Mouse (Mus musculus) cerebellum, adult 2 months (tissue): ENCODE measurements around the gene Tsnax. TPM values are rescaled to one million over a fixed set of nuclear protein-coding genes. Genes with fewer than 3 reads are reported as not detected.

ENCODE experiments used
- DNase-seq, 2 experiments: peaks; one replicate each; pipeline ENCODE4 v3.0.0; 2021
- H3K27ac ChIP-seq: fragments of 200-500 bp; 2 replicates; pipeline ENCODE4 v1.5.1; 2012; ENCODE audit warnings: low read length, control low read depth, inconsistent platforms; ENCODE audit not compliant: insufficient read depth
- H3K27me3 ChIP-seq: fragments of 200-500 bp; 2 replicates; pipeline ENCODE4 v1.6.1; 2012; ENCODE audit warnings: inconsistent platforms, mild to moderate bottlenecking, low read length, moderate library complexity; ENCODE audit not compliant: control insufficient read depth, insufficient read depth
- H3K4me1 ChIP-seq: fragments of 200-500 bp; 2 replicates; pipeline ENCODE4 v1.6.1; 2011; ENCODE audit warnings: low read length; ENCODE audit not compliant: control insufficient read depth, insufficient read depth
- H3K4me3 ChIP-seq: fragments of 200-500 bp; replicated peaks from 2 replicates; pipeline ENCODE3; 2011; ENCODE audit warnings: mild to moderate bottlenecking, low read depth, low read length, control low read depth; ENCODE audit not compliant: insufficient read depth
- CTCF ChIP-seq: fragments of 200-500 bp; IDR thresholded peaks from 2 replicates; pipeline ENCODE4 v1.5.1; 2011; ENCODE audit warnings: low read depth, mild to moderate bottlenecking, control low read depth, low read length, moderate library complexity, borderline replicate concordance; ENCODE audit not compliant: insufficient read depth
- POLR2A ChIP-seq: fragments of 200-500 bp; IDR thresholded peaks from 2 replicates; pipeline ENCODE4 v1.6.1; 2011; ENCODE audit warnings: low read length, control low read depth, borderline replicate concordance; ENCODE audit not compliant: insufficient read depth
- WGBS: fragments of 180-500 bp; shearing (Covaris S2); methylation state at CpG from one replicate; pipeline ENCODE4 v1.1.7; 2018; 5-methylcytosine and 5-hydroxymethylcytosine counted together
- polyA plus RNA-seq: library from polyadenylated mRNA; depleted of rRNA; stranded (reverse); fragments of >200 nt; gene quantifications from 2 replicates; pipeline ENCODE4 v1.2.3, GENCODE M21; 2012

The Tsnax gene
- polyA plus RNA-seq, 1 experiment, result 185 TPM

GRCm38 (mm10) chr8:125031276-125031675 is 18.5 kb downstream of the Tsnax start:
- 85% methylated on average over 5 of the region's 5 CpGs for WGBS
- DNase-seq, result no peak
- TF ChIP-seq CTCF (no peak), POLR2A (no peak)
- peaks cover 17% of the 10 kb centered on the region for H3K4me1 ChIP-seq
- H3K4me3 ChIP-seq, result no peak overlapping the region
- H3K27me3 ChIP-seq, result no peaks in the 10 kb centered on the region
- no peak overlapping the region for H3K27ac ChIP-seq

- peak; percentile 84 to 86 for DNase-seq
- Histone ChIP-seq H3K4me3 (no peak overlapping the region), H3K27ac (peak overlapping the region; percentile 65), H3K27me3 (no peaks in the 10 kb centered on the region), H3K4me1 (peaks cover 13% of the 10 kb centered on the region)
- TF ChIP-seq CTCF, result peak; percentile 89
- no peak for TF ChIP-seq POLR2A
- WGBS, result 4% methylated on average over 8 of the region's 8 CpGs
These were observed 21.9 kb downstream of the Tsnax start for GRCm38 (mm10) chr8:125034669-125035068.

- Histone ChIP-seq H3K27ac (no peak overlapping the region), H3K27me3 (no peaks in the 10 kb centered on the region), H3K4me3 (no peak overlapping the region), H3K4me1 (peaks cover 13% of the 10 kb centered on the region)
- 57% methylated on average over 7 of the region's 7 CpGs for WGBS
- no peak for TF ChIP-seq POLR2A
- TF ChIP-seq CTCF, result no peak
- no peak for DNase-seq
These were observed 24.3 kb downstream of the Tsnax start for GRCm38 (mm10) chr8:125037081-125037480.

- DNase-seq, result no peak
- H3K27me3 ChIP-seq, result no peaks in the 10 kb centered on the region
- WGBS, result 88% methylated on average over 15 of the region's 15 CpGs
- peaks cover 13% of the 10 kb centered on the region for H3K4me1 ChIP-seq
- no peak for TF ChIP-seq POLR2A
- no peak for TF ChIP-seq CTCF
- H3K27ac ChIP-seq, result no peak overlapping the region
- no peak overlapping the region for H3K4me3 ChIP-seq
These were observed 25.9 kb downstream of the Tsnax start for GRCm38 (mm10) chr8:125038731-125039130.

- H3K4me3 ChIP-seq, result no peak overlapping the region
- 88% methylated on average over 15 of the region's 15 CpGs for WGBS
- no peak for DNase-seq
These were observed 28.0 kb downstream of the Tsnax start for GRCm38 (mm10) chr8:125040587-125041375.

GRCm38 (mm10) chr8:125041496-125041895 is 28.7 kb downstream of the Tsnax start:
- H3K4me1 ChIP-seq, result peaks cover 3% of the 10 kb centered on the region; the same call in 1 of the 2 replicates
- 65% methylated on average over 2 of the region's 2 CpGs for WGBS
- TF ChIP-seq CTCF (no peak), POLR2A (no peak)
- H3K27ac ChIP-seq, result no peak overlapping the region
- no peak for DNase-seq
- H3K27me3 ChIP-seq, result no peaks in the 10 kb centered on the region
- no peak overlapping the region for H3K4me3 ChIP-seq

More at GRCm38 (mm10) chr8:125040587-125041375, 28.0 kb downstream of the Tsnax start:
- no peak for TF ChIP-seq POLR2A
- no peak for TF ChIP-seq CTCF
- H3K4me1 ChIP-seq, result peaks cover 3% of the 10 kb centered on the region; the same call in 1 of the 2 replicates
- no peaks in the 10 kb centered on the region for H3K27me3 ChIP-seq
- H3K27ac ChIP-seq, result no peak overlapping the region

GRCm38 (mm10) chr8:125043394-125043793 is 30.6 kb downstream of the Tsnax start:
- Histone ChIP-seq H3K4me1 (no peaks in the 10 kb centered on the region), H3K27me3 (no peaks in the 10 kb centered on the region), H3K27ac (no peak overlapping the region), H3K4me3 (no peak overlapping the region)
- no peak for DNase-seq
- TF ChIP-seq CTCF, result no peak
- 76% methylated on average over 7 of the region's 7 CpGs for WGBS

- Histone ChIP-seq H3K4me3 (no peak overlapping the region), H3K27me3 (no peaks in the 10 kb centered on the region), H3K27ac (no peak overlapping the region), H3K4me1 (no peaks in the 10 kb centered on the region)
- 48% methylated on average over 9 of the region's 9 CpGs for WGBS
- DNase-seq, result no peak
- TF ChIP-seq POLR2A (no peak), CTCF (no peak)
These were observed 31.1 kb downstream of the Tsnax start for GRCm38 (mm10) chr8:125043935-125044334.
